Mouse (Mus musculus): ENCODE measurements around the gene Megf11.

GRCm38 (mm10) chr9:64514826-64515225 is 129.4 kb downstream of the Megf11 start:
- TF ChIP-seq MYOG (IDR thresholded peaks at IDR 0.05; ENCODE audit: control insufficient read depth in 1 of 3, insufficient read depth in 1 of 3, insufficient read length in 2 of 3, low read depth in 2 of 3): no peak
- no peak for TF ChIP-seq USF1 (IDR thresholded peaks at IDR 0.05; ENCODE audit: low read depth)
- no peak for TF ChIP-seq CEBPB (IDR thresholded peaks at IDR 0.05; ENCODE audit: insufficient read depth, poor library complexity, severe bottlenecking)
- TF ChIP-seq POLR2A (IDR thresholded peaks at IDR 0.05; ENCODE audit: insufficient read length, low read depth): no peak
- TF ChIP-seq MAX (IDR thresholded peaks at IDR 0.05; ENCODE audit: low read depth): no peak
- TF ChIP-seq MYOD1 (IDR thresholded peaks at IDR 0.05; ENCODE audit: control insufficient read depth in 1 of 3, insufficient read length in 2 of 3, low read depth in 2 of 3): no peak
- TF ChIP-seq POLR2AphosphoS2 (IDR thresholded peaks at IDR 0.05; ENCODE audit: insufficient read length, low read depth): no peak
- TF ChIP-seq E2F4 (IDR thresholded peaks at IDR 0.05; ENCODE audit: insufficient read depth): no peak
- TF ChIP-seq TCF12 (IDR thresholded peaks at IDR 0.05; ENCODE audit: insufficient read depth, poor library complexity, severe bottlenecking): no peak
- no peak for TF ChIP-seq TCF3 (IDR thresholded peaks at IDR 0.05; ENCODE audit: insufficient read length, low read depth)
- no peak for TF ChIP-seq REST (IDR thresholded peaks at IDR 0.05; ENCODE audit: insufficient read depth, insufficient read length)
- TF ChIP-seq SRF (IDR thresholded peaks at IDR 0.05; ENCODE audit: control insufficient read depth, insufficient read length, low read depth): no peak

Measured in myocyte (in vitro differentiated cells).